Mouse (Mus musculus) stomach, postnatal 0 days (tissue): ENCODE data around the gene Cdk14.

ENCODE experiments used
- CTCF ChIP-seq: IDR thresholded peaks from 2 replicates; pipeline ENCODE4 v1.5.1; 2016; ENCODE audit warnings: antibody characterized with exemption, low read depth, mild to moderate bottlenecking, moderate library complexity
- EP300 ChIP-seq: optimal IDR thresholded peaks from 2 replicates; pipeline ENCODE3; 2016; ENCODE audit warnings: antibody characterized with exemption

GRCm38 (mm10) chr5:5180311-5180710 lies 239.8 kb downstream of the Cdk14 start:
- TF ChIP-seq EP300 (no peak), CTCF (no peak)
